Mouse (Mus musculus) kidney, adult 2 months (tissue): ENCODE measurements around the gene Tnfaip8l2.

Experiments
- CTCF ChIP-seq: fragments of 200-500 bp; conservative IDR thresholded peaks from 2 replicates; pipeline ENCODE4 v1.5.1; 2011; ENCODE audit warnings: low read depth, mild to moderate bottlenecking, control low read depth, low read length, moderate library complexity, mixed read lengths; ENCODE audit not compliant: insufficient read depth, insufficient read length
- POLR2A ChIP-seq: fragments of 200-500 bp; IDR thresholded peaks from one replicate; pipeline ENCODE4 v1.6.1; 2011; ENCODE audit warnings: low read depth, low read length, control low read depth

- TF ChIP-seq CTCF, result no peak
- TF ChIP-seq POLR2A, result no peak
Measured at GRCm38 (mm10) chr3:95171105-95171504, 28.9 kb upstream of the Tnfaip8l2 start.
